Mouse (Mus musculus): Measurements from ENCODE around the gene Tenm4. TPM values are rescaled to one million over a fixed set of nuclear protein-coding genes. Genes with fewer than 3 reads are reported as not detected.

Gene Tenm4
- total and polyA plus RNA-seq, 3 experiments = 9.2 to 15.2 TPM; not detected in 1

- no peak for DNase-seq (ENCODE audit: low read depth, low spot score)
- Histone ChIP-seq H3K9me3 (replicated peaks; ENCODE audit: insufficient read depth, low read length) (no peaks in the 10 kb centered on the region), H3K4me1 (ENCODE audit: control insufficient read depth in 1 of 2, insufficient read depth in 2 of 2, low read length in 2 of 2) (peaks cover 13 to 18% of the 10 kb centered on the region in 2 experiments), H3K79me2 (ENCODE audit: control insufficient read depth, insufficient read depth, low read length, poor library complexity) (no peaks in the 10 kb centered on the region), H3K4me3 (ENCODE audit: control insufficient read depth in 1 of 2, insufficient read depth in 1 of 2, low read depth in 2 of 2, low read length in 2 of 2) (no peak overlapping the region), H3K27ac (ENCODE audit: control insufficient read depth, low read depth, low read length) (no peak overlapping the region), H3K27me3 (ENCODE audit: control insufficient read depth in 1 of 2, insufficient read depth in 2 of 2, low read length in 2 of 2) (no peaks in the 10 kb centered on the region), H3K9ac (ENCODE audit: control insufficient read depth, low read depth, low read length, poor library complexity, severe bottlenecking) (no peak overlapping the region), H3K36me3 (ENCODE audit: control insufficient read depth in 1 of 2, insufficient read depth in 2 of 2, low read length in 2 of 2) (peaks cover 0 to 19% of the 10 kb centered on the region in 2 experiments; a peak in 2 of 4 replicates)
- TF ChIP-seq ZMIZ1 (IDR thresholded peaks at IDR 0.05; ENCODE audit: low read depth, low read length) (no peak), MYC (IDR thresholded peaks at IDR 0.05; ENCODE audit: low read depth, low read length) (no peak), ZC3H11A (IDR thresholded peaks at IDR 0.05; ENCODE audit: low read depth, low read length) (no peak), BHLHE40 (IDR thresholded peaks at IDR 0.05; ENCODE audit: borderline replicate concordance, low read depth, low read length) (no peak), CHD1 (IDR thresholded peaks at IDR 0.05; ENCODE audit: low read depth, low read length) (no peak), USF1 (IDR thresholded peaks at IDR 0.05; ENCODE audit: low read depth, low read length) (no peak), MYB (IDR thresholded peaks at IDR 0.05; ENCODE audit: low read depth, low read length) (no peak), MXI1 (IDR thresholded peaks at IDR 0.05; ENCODE audit: low read depth, low read length) (no peak)
Observed at GRCm38 (mm10) chr7:96786262-96787044, 615.4 kb downstream of the Tenm4 start.

GRCm38 (mm10) chr7:96788135-96788534, 617.1 kb downstream of the Tenm4 start:
- Histone ChIP-seq H3K4me3 (ENCODE audit: control insufficient read depth in 1 of 2, insufficient read depth in 1 of 2, low read depth in 2 of 2, low read length in 2 of 2) (no peak overlapping the region), H3K9me3 (replicated peaks; ENCODE audit: insufficient read depth, low read length) (no peaks in the 10 kb centered on the region), H3K79me2 (ENCODE audit: control insufficient read depth, insufficient read depth, low read length, poor library complexity) (no peaks in the 10 kb centered on the region), H3K27me3 (ENCODE audit: control insufficient read depth in 1 of 2, insufficient read depth in 2 of 2, low read length in 2 of 2) (no peaks in the 10 kb centered on the region), H3K36me3 (ENCODE audit: control insufficient read depth in 1 of 2, insufficient read depth in 2 of 2, low read length in 2 of 2) (peaks cover 0 to 3% of the 10 kb centered on the region in 2 experiments; a peak in 2 of 4 replicates), H3K27ac (ENCODE audit: control insufficient read depth, low read depth, low read length) (no peak overlapping the region), H3K4me1 (ENCODE audit: control insufficient read depth in 1 of 2, insufficient read depth in 2 of 2, low read length in 2 of 2) (peaks cover 0 to 3% of the 10 kb centered on the region in 2 experiments; a peak in 2 of 4 replicates), H3K9ac (ENCODE audit: control insufficient read depth, low read depth, low read length, poor library complexity, severe bottlenecking) (no peak overlapping the region)
- TF ChIP-seq MYB (IDR thresholded peaks at IDR 0.05; ENCODE audit: low read depth, low read length) = no peak
- no peak for DNase-seq (ENCODE audit: low read depth, low spot score)

GRCm38 (mm10) chr7:96790326-96790725, 619.3 kb downstream of the Tenm4 start:
- H3K36me3 ChIP-seq (ENCODE audit: control insufficient read depth in 1 of 2, insufficient read depth in 2 of 2, low read length in 2 of 2) = no peaks in the 10 kb centered on the region
- no peak for TF ChIP-seq ELF1 (IDR thresholded peaks at IDR 0.05; ENCODE audit: low read depth, low read length)
- no peak for TF ChIP-seq BHLHE40 (IDR thresholded peaks at IDR 0.05; ENCODE audit: borderline replicate concordance, low read depth, low read length)
- no peak for TF ChIP-seq TAL1 (IDR thresholded peaks at IDR 0.05; ENCODE audit: low read length)
- TF ChIP-seq ETS1 (IDR thresholded peaks at IDR 0.05; ENCODE audit: low read depth, low read length) = no peak
- no peaks in the 10 kb centered on the region for H3K27me3 ChIP-seq (ENCODE audit: control insufficient read depth in 1 of 2, insufficient read depth in 2 of 2, low read length in 2 of 2)
- H3K4me1 ChIP-seq (ENCODE audit: control insufficient read depth in 1 of 2, insufficient read depth in 2 of 2, low read length in 2 of 2) = no peaks in the 10 kb centered on the region
- H3K9ac ChIP-seq (ENCODE audit: control insufficient read depth, low read depth, low read length, poor library complexity, severe bottlenecking) = no peak overlapping the region
- H3K79me2 ChIP-seq (ENCODE audit: control insufficient read depth, insufficient read depth, low read length, poor library complexity) = no peaks in the 10 kb centered on the region
- no peaks in the 10 kb centered on the region for H3K9me3 ChIP-seq (replicated peaks; ENCODE audit: insufficient read depth, low read length)
- H3K4me3 ChIP-seq (ENCODE audit: control insufficient read depth in 1 of 2, insufficient read depth in 1 of 2, low read depth in 2 of 2, low read length in 2 of 2) = no peak overlapping the region
- no peak for DNase-seq (ENCODE audit: low read depth, low spot score)
- no peak overlapping the region for H3K27ac ChIP-seq (ENCODE audit: control insufficient read depth, low read depth, low read length)
